Mouse (Mus musculus) thymus, adult 2 months (tissue): ENCODE results near the gene Pafah1b2. TPM values are rescaled to one million over a fixed set of nuclear protein-coding genes. Genes with fewer than 3 reads are reported as not detected.

ENCODE experiments used
- DNase-seq: peaks from one replicate; pipeline ENCODE4 v3.0.0; 2021
- H3K27ac ChIP-seq: fragments of 200-500 bp; 2 replicates; pipeline ENCODE4 v1.5.1; 2012; ENCODE audit warnings: low read length, control low read depth; ENCODE audit not compliant: control insufficient read depth, insufficient read depth
- H3K27me3 ChIP-seq: fragments of 200-500 bp; 2 replicates; pipeline ENCODE4 v1.6.1; 2012; ENCODE audit warnings: mild to moderate bottlenecking, low read length, moderate library complexity, mixed read lengths; ENCODE audit not compliant: control insufficient read depth, insufficient read depth
- H3K36me3 ChIP-seq: fragments of 200-500 bp; 2 replicates; pipeline ENCODE4 v1.6.1; 2012; ENCODE audit warnings: mild to moderate bottlenecking, low read length, moderate library complexity; ENCODE audit not compliant: control insufficient read depth, insufficient read depth
- H3K4me1 ChIP-seq: fragments of 200-500 bp; replicated peaks from 2 replicates; pipeline ENCODE4 v1.6.1; 2012; ENCODE audit warnings: low read length; ENCODE audit not compliant: control insufficient read depth, insufficient read depth
- H3K4me3 ChIP-seq: fragments of 200-500 bp; 2 replicates; pipeline ENCODE4 v1.5.1; 2012; ENCODE audit warnings: mild to moderate bottlenecking, low read length, control low read depth, moderate library complexity; ENCODE audit not compliant: control insufficient read depth, insufficient read depth
- CTCF ChIP-seq: fragments of 200-500 bp; IDR thresholded peaks from 2 replicates; pipeline ENCODE4 v1.5.1; 2012; ENCODE audit warnings: mild to moderate bottlenecking, control low read depth, low read length, moderate library complexity, borderline replicate concordance; ENCODE audit not compliant: control insufficient read depth, poor library complexity, insufficient read depth; ENCODE audit errors: extremely low read depth
- POLR2A ChIP-seq: fragments of 200-500 bp; IDR thresholded peaks from 2 replicates; pipeline ENCODE4 v1.6.1; 2012; ENCODE audit warnings: mild to moderate bottlenecking, low read length, control low read depth, moderate library complexity; ENCODE audit not compliant: control insufficient read depth, poor library complexity, insufficient read depth; ENCODE audit errors: extremely low read depth
- WGBS: fragments of 180-500 bp; shearing (Covaris S2); methylation state at CpG from one replicate; pipeline ENCODE4 v1.1.7; 2018; 5-methylcytosine and 5-hydroxymethylcytosine counted together
- polyA plus RNA-seq: library from polyadenylated mRNA; depleted of rRNA; stranded (reverse); fragments of >200 nt; gene quantifications from 2 replicates; pipeline ENCODE4 v1.2.3, GENCODE M21; 2012

Gene Pafah1b2
- polyA plus RNA-seq, 1 experiment = 24.4 TPM

DNA sequence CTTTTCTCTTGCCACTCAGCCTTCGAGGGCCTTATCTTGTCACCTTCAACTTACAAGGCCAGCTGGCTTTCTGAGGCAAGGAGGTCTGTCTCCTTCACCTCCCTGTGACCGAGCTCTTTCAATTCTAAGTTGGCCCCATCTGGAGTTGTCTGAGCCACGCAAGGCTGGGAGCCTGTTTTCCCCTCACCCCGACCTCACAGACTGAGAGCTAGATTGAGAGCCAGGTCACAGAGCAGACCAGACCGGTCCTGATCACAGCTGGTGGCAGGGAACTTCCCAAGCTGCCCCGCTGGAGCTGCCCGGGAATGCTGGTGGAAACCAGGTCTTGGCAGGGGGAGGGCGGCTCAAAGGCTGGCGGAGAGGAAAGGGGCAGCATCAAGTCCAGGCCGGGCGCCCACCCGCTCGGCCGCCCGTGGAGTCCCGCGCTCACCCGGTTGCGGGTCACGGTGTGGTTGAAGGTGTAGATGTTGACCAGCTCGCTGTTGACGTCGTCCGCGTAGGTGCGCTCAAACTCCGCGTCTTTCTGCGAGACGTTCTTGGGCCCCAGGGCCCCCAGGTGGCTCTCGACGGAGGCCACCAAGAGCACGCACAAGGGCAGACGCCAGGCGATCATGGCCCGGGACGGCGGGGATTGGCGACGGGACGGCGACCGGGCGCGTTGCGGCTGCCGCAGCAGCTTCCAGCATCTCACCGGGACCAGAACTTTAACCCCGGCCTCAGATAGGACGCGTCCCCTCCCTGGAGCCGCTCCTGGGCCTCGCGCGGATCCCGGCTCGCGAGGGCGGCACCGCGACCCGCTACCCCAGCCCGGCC is 58.0 kb downstream of the Pafah1b2 start:
- Histone ChIP-seq H3K27ac (peak overlapping the region; percentile 72), H3K27me3 (no peaks in the 10 kb centered on the region), H3K36me3 (peaks cover 29% of the 10 kb centered on the region), H3K4me3 (peak overlapping the region; percentile 94), H3K4me1 (peaks cover 19% of the 10 kb centered on the region)
- TF ChIP-seq CTCF (no peak), POLR2A (no peak)
- WGBS = under 1% methylated on average over 62 of the region's 63 CpGs
- DNase-seq = no peak

- DNase-seq = no peak
- H3K27ac ChIP-seq = peak overlapping the region; percentile 72
- peaks cover 19% of the 10 kb centered on the region for H3K4me1 ChIP-seq
- H3K4me3 ChIP-seq = peak overlapping the region; percentile 94
- no peaks in the 10 kb centered on the region for H3K27me3 ChIP-seq
- TF ChIP-seq POLR2A = no peak
- peaks cover 32% of the 10 kb centered on the region for H3K36me3 ChIP-seq
- WGBS = 32% methylated on average over 13 of the region's 13 CpGs
These were observed 58.8 kb downstream of the Pafah1b2 start for GRCm38 (mm10) chr9:45953511-45954293.

DNA sequence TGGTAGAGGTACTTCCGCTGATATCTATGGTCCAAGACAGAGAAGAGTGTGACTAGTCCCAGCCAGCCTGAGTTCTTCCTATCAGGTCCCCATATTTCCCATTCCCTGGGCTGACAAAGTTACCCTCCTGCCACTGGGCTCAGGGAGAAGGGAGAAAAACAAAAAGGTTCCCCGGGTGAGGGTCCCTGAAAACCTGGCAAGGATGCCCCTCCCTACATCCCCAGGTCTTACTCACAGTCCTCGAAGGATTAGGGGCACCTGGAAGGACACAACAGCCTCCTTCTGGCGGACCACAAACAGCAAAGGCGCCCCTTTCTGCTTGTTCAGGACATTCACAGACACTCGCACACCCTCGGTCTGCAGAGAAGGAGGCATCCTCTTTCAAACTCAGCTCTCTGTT is 59.6 kb downstream of the Pafah1b2 start:
- WGBS = 79% methylated on average over 7 of the region's 7 CpGs
- Histone ChIP-seq H3K4me3 (peak overlapping the region; percentile 24), H3K36me3 (peaks cover 35% of the 10 kb centered on the region), H3K27ac (no peak overlapping the region), H3K27me3 (no peaks in the 10 kb centered on the region), H3K4me1 (peaks cover 21% of the 10 kb centered on the region)
- no peak for DNase-seq
- TF ChIP-seq CTCF = no peak
- no peak for TF ChIP-seq POLR2A

DNA sequence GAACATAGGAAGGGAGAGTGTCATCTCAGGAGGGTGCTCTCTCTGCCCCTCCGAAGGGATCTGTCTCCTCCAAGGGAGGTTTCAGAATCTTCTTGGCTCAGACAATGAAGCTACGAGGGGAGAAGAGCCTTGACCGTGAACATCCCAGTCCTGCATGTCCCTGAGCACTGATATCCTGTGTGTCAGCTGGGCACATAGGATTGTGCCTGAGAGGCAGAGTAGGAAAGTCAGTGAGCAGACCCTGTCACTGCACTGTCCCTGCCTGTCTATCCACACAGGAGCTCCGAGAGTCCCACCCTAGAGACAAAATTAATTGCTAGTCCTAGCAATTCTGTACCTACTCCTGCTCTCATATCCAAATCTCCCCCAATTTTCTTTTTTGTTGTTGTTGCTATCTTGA is 60.4 kb downstream of the Pafah1b2 start:
- Histone ChIP-seq H3K36me3 (peaks cover 35% of the 10 kb centered on the region), H3K27ac (no peak overlapping the region), H3K27me3 (no peaks in the 10 kb centered on the region), H3K4me1 (peaks cover 27% of the 10 kb centered on the region), H3K4me3 (no peak overlapping the region)
- TF ChIP-seq POLR2A (no peak), CTCF (no peak)
- whole genome bisulfite sequencing = 98% methylated on average over 4 of the region's 4 CpGs
- no peak for DNase-seq

GRCm38 (mm10) chr9:45946872-45947183 is 65.7 kb downstream of the Pafah1b2 start:
- no peak for DNase-seq
- Histone ChIP-seq H3K4me1 (peaks cover 44% of the 10 kb centered on the region), H3K27ac (no peak overlapping the region), H3K4me3 (no peak overlapping the region), H3K27me3 (no peaks in the 10 kb centered on the region), H3K36me3 (peaks cover 43% of the 10 kb centered on the region)
- TF ChIP-seq POLR2A (no peak), CTCF (no peak)
- 61% methylated on average over 10 of the region's 10 CpGs for WGBS

DNA sequence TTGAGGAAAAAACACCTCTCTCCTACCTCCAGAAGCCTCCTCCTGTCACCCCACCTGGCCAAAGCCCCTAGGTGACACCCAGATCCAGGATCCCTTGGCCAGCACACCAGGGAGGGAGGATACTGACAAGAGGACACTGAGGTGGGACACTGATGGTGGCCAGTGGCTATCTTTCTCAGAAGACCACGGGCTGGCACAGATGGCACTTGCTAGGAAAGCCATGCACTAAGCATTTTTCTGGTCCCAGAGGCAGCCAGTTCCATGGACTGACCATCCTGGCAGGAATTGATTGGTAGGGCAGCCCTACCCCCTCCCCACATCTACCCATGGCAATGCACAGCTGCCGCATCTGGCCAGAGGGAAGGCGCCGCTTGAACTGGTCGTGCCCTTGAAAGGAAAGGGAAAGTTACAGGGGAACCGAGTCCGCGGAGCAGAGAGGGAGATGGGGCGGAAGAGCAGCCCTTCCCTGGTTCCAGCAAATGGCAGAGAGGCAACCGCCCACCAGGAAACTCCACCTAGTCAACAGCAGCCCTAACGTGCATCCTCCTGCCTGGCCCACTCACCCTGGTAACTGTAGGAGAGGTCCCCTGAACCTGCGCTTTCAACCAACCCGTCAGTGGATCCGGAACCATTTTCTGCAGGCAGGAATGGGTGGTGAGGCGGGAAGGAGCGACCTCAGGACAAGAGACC is 66.2 kb downstream of the Pafah1b2 start:
- Histone ChIP-seq H3K36me3 (peaks cover 43% of the 10 kb centered on the region), H3K4me1 (peaks cover 44% of the 10 kb centered on the region), H3K27ac (peak overlapping the region; percentile 95), H3K27me3 (no peaks in the 10 kb centered on the region), H3K4me3 (no peak overlapping the region)
- no peak for DNase-seq
- no peak for TF ChIP-seq CTCF
- TF ChIP-seq POLR2A = no peak
- WGBS = 78% methylated on average over 16 of the region's 16 CpGs
